Mouse (Mus musculus): ENCODE data around the gene Eif3i.

Gene Eif3i

GRCm38 (mm10) chr4:129547631-129548030, 52.8 kb downstream of the Eif3i start:
- in situ Hi-C loops (cut with MboI; ENCODE audit: low sequenced_read_pairs), result loop anchor here (10.0 kb wide), 1 partner anchor 57 kb away; the partner anchor contains the start of genes Eif3i and Tmem234

- in situ Hi-C loops (cut with MboI; ENCODE audit: low sequenced_read_pairs), result loop anchor here (10.0 kb wide), 1 partner anchor 61 kb away; the partner anchor contains the start of genes Eif3i and Tmem234
Measured at GRCm38 (mm10) chr4:129544106-129544505, 56.3 kb downstream of the Eif3i start.

- in situ Hi-C loops (cut with MboI; ENCODE audit: low sequenced_read_pairs), result loop anchor here (10.0 kb wide), 1 partner anchor 62 kb away; the partner anchor contains the start of genes Eif3i and Tmem234
Measured at GRCm38 (mm10) chr4:129542592-129543141, 57.8 kb downstream of the Eif3i start, which contains the start of gene Hdac1. Gene Hdac1, minus strand, starts transcription at chr4:129542713.
